Mouse (Mus musculus) skeletal muscle tissue, adult 2 months (tissue): ENCODE results near the gene Sla2.
"Not testable (repeated sequence)": the region's sequence is repeated elsewhere in the genome, so short reads cannot be mapped to it uniquely, and the experiment has no call there.

Source experiments
- DNase-seq: peaks from one replicate; pipeline ENCODE4 v3.0.0-alpha.2; 2012; ENCODE audit warnings: low read depth, low spot score

Gene Sla2

DNA sequence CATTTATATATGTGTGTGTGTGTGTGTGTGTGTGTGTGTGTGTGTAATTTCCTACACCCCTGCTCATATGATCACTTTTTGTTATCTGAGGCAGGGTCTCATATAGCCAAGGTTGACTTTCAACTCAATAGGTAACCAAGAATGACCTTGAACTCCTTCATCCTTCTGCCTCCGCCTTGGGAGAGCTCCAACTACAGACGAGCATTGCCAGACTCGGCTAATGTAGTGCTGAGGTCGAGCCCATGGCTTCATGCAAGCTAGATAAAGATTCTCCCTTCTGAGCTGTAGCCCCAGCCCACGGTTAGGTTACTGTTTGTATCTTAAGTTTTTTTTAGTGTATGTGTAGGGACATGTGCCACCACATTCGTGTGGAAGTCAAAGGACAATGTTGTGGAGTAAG lies 14.9 kb upstream of the Sla2 start:
- no peak for DNase-seq

DNA sequence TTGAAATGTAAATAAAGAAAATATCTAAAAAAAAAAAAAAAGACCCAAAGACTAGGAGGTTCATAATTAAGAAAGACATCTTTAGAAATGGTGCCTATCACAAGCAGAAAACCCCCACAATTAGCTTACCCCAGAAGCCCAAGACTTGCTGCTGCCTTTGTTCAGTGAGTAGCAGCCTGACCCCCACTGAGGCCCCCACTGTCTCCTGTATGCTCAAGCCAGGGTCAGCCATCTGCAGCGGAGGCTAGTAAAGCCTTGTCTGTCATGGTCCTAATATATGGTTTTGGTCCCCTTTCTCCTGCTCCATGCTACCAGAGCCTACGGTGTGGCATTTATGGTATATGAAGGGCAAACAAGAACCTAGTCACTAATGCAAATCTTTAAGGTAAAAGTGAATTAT lies 14.4 kb upstream of the Sla2 start:
- no peak for DNase-seq

DNA sequence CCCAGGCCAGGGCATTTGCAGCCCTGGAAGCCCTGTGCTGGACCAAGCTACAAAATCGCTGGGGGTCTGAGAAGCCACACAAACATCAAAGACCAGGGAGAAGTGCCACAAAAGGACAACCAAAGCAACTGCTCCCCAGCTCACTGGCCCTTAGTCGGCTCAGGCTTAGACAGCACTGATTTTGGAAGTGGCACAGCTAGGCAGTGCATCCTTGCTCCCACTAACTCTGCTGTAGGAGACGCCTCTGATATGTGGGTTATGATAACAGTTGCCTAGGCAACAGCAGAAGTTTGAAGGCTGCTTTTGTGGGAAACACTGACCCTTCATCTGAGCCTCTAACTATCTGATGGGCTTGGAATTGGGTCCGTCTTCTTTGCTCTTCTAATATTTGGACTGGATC lies 12.2 kb upstream of the Sla2 start:
- no peak for DNase-seq

DNA sequence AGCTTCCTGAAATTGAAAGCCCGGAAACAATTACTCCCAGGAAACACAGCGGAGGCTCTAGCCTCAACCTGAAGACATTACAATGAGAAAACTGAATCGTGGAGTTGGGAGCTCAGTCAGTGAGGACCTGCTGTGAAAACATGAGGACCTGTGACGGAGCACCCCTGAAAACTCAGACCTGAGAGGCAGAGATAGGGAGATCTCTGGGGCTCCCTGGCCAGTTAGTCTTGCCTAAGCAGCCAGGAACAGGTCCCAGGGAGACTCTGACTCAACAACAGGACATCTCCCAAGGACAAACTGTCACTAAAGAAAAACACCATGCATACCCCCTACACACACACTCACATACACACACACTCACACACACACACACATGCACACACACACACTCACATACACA lies 11.4 kb upstream of the Sla2 start:
- DNase-seq = no peak

DNA sequence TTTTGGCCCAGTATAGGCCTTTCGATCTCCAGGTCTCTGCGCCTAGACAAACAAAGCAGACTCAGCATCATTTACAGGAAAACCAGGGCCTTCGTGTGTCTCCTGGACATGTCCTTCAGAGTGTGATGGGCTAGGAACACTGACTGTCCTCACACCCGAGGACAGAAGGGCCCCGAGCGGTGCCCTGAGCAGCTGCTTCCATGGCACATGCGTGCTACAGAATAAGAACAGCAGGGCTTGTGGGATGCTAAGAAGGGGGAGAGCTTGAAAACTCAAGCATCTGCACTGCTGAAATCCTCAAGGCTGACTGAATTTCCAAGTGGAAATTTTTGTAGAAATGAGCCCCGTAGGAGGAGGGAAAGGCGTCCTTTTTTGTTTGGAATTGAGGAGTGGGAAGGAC lies 10.0 kb upstream of the Sla2 start:
- DNase-seq = no peak

DNA sequence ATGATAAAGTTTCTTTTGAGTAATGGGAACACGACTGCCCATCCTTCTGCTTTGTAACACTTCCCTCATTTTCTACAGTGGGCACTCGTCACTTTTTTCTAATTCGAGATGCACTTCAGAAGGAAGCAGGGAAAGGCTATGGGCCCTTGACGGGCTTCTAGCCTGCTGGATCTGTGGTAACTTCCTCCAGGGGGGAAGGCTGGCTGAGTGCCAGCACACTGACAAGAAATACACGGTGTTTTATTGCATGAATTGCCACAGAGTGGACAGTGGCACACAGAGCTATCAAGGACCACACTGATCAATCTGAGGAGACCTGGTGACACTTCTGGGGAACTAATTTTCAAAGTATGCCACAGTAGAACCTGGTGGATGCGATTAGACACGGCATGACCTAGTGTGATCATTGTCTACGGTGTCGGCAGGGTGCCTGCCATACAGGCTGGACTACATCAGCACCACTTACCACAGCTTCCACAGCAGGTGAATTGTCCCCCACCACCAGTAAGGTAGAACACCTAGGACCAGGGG lies 9.5 kb upstream of the Sla2 start:
- DNase-seq = no peak

DNA sequence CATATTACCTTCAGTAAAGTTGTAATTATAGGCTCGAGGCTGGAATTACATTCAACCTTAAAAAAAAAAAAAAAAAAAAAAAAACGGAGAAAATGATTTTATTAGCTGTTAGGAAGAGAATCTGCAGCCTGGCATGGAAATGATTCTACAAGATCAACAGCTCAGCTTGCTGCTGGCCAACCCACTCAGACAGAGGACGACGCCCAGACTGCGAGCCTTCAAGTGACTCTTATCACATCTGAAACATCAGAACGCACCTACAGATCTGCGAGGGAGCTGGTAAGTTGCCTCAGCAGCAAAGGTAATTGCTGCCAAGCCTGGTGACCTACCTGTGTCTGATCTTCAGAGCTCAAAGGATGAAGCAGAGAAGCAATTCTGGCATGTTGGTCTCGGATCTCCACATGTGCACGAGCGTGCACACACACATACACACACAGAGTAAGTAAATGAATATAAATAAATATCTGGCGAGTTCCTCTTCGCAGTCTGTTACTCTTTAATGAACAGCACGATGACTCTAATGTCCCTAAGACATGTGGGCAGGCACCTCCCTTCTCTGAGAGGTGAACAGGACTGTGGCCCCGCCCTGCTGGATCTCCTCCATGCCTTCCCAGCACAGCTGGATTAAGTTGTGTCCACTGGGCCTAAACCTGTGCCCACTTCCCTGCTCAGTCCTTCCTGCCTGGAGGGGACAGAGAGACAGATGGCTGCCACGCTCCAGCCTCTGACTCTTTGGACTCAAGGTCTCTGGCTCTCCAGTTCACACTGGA lies 7.7 kb upstream of the Sla2 start:
- no peak for DNase-seq

DNA sequence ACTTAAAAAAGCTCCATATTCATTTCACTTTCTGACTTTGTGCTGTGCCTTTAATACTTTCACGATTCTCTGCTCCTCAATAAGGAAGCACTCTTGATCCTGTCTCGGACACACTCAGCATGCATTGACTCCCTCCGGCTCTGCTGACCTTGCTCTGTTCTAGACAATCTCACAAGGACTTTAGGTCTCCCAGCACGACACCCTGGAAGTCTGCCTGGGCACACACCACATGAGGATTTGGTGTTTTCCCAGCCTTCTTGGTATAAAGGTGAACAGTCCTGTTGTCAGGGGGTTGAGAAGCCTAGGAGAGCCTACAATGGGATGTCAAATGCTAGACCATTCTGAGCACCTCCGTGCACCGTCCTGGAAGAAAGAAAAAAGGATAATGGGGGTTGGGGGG lies 5.8 kb upstream of the Sla2 start:
- no peak for DNase-seq

DNA sequence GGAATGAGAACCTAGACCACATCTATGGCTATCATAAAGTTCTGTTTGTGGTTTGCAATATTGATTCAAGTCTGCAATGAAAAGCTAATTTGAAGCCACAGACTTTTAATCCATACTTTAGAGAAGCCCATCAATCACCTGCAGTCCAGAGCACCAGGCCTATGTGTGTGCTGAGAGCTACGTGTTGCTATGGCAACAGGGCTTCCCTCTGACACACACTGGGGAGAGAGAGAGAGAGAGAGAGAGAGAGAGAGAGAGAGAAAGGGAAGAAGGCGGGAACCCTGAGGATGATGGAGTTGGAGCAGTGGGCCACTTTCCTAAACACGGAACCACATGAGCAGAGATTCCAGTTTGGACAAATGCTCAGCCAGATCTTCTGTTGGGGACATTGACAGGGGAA lies 5.2 kb upstream of the Sla2 start:
- no peak for DNase-seq

DNA sequence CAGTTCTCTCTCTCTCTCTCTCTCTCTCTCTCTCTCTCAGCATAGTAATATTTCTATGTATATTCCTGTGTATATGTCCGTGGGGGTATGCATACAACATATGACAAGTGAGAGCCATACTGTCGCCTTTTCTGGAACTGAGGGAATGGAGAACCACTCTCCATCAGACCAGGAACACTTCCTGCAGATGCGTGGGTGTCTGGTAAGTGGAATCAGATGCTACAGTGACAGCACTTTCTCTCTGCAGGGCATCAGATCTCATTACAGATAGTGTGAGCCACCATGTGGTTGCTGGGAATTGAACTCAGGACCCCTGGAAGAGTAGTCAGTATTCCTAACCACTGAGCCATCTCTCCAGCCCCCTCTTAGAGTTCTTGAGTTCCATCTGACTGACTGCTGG lies 1.5 kb upstream of the Sla2 start:
- no peak for DNase-seq

DNA sequence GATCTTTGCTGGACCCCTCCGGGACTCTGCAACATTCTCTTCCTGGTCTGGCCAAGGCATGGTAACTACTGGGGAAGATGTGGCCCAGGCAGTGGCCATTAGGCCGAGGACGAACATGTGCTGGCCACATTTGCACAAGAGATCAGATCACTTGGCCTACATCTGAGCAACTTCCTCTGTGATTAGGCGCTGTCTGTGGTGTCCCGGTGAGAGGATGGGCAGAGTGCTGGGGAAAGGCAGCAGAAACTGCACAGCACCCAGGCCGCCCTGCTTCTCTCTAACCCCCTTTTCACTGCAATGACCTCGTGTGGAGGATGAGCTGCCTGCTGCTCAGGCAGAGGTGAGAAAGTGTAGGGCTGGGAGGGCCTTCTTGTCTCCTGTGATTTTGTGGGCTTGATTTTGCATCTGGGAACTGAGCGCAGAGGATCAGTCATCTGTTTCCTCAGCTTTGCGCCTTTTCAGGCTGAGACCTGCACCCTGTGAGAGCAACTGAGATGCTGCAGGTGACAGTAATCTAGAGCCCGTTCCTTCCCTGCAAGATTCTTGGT lies 834 bp downstream of the Sla2 start:
- DNase-seq = no peak

DNA sequence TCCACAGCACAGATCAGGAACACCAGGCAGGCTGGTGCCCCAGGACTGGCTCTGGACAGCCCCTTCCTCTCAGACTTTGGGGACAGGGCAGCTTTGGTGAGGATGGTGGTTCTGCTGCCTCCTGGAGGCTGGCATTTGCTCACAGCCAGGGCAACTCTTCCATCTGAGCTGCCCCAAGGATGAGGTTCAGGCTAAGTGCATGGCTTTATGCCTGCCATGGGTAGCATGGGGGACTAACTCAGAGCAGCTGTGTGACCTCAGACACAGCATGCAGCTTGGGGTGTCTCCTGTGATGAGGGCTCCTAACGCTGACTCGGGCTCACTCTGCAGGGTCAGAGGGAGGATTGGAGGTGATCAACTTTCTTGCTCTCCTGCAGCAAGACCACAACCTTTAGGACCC lies 1.3 kb downstream of the Sla2 start:
- not testable (repeated sequence) for DNase-seq

DNA sequence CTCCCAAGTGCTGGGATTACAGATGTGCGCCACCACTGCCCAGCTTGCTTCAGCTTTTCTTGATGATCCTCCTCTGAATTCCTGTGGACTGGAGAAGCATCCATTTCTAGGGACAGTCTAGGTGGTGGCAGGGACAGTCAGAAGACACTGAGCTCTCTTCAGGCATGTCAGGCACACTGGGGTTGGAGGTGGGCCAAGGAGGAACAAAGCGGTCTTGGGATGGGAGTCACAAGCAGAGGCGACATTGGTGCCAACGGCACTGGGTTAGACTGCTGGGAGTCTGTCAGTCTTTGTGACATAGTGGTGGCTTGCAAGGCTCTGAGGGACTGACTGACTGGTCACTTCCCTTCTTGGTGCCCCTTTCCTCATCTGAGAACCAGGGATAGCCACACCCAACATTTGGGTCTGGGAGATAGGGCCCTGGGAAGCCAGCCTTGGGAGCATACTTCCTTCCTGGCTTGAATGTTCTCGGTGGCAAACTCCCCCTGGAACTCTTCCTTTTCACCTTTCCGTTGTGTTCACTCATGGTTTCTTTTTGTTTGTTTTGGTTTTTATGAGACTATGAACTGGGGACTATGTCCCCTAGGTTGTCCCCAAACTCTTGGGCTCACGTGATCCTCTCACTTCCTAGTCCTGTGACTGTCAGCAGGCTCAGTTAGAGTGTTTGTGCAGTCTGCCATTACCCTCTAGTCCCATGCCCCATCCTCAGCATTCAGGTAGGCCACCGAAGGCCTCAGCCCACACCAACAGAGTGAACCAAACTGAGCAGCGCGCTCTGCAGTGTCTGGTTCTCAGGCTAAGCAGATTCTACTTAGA lies 2.4 kb downstream of the Sla2 start:
- DNase-seq = no peak

DNA sequence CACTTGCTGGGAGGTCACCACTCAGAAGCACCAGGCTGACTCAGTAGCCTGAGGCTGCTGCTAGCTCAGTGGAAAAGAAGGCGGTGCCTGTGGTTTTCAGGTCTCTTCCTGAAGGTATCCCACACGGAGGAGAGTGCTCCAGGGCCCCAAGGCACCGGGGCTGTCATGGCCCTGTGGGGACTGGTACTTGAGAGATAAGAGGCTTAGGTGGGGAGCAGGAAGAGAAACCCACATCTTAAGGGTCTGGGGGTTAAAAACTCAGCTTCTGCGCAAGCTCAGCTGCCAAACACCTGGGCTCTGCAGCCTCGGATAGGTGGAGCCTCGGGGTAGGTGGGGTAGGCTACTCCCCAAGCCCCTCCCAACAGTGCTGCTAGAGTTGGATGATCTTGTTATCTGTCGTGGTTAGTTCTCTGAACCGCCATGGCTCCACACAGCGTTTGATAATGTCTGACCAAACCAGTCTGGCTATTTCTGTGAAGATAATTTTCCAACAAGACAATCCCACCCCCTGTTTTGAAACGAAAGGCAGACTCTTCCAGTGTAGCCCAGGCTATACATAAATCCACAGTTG lies 4.5 kb downstream of the Sla2 start:
- DNase-seq = no peak

DNA sequence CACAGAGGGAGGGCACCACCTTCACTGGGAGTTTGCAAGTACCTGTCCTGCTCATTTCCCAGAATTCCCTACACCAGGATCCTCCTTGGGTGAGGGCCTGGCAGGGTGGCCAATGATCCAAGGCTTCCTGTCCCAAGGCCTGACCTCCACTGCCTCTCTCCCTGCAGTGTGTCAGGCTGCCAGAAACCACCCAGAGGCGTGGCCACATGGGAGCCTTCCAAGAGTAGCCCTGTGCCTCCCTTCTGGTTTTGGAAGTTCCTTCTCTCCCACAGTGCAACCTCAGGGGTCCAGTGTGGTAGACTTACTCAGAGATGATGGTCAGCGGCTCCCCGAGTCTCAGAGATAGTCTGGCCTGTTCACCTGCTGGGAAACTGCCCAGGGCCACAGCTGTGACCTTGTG lies 7.5 kb downstream of the Sla2 start:
- no peak for DNase-seq

DNA sequence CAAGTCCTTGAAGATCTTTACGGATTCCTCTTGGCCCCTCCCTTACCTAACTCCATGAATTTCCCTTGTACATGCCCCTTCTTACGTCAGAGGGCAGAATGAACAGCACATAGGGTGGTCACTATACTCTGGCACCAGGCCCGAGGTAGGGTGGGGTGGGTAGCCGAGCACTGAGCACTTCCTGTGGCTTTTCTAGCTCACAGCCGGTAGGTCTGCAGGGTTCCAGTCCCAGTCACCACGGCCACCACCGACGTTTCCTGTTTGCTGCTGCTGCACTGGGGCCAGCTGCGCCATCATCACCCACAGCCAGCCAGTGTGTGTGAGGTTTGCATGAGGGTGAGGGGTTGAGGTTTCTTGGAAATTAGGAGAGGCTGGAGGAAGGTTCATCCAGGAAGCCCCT lies 9.3 kb downstream of the Sla2 start:
- no peak for DNase-seq

DNA sequence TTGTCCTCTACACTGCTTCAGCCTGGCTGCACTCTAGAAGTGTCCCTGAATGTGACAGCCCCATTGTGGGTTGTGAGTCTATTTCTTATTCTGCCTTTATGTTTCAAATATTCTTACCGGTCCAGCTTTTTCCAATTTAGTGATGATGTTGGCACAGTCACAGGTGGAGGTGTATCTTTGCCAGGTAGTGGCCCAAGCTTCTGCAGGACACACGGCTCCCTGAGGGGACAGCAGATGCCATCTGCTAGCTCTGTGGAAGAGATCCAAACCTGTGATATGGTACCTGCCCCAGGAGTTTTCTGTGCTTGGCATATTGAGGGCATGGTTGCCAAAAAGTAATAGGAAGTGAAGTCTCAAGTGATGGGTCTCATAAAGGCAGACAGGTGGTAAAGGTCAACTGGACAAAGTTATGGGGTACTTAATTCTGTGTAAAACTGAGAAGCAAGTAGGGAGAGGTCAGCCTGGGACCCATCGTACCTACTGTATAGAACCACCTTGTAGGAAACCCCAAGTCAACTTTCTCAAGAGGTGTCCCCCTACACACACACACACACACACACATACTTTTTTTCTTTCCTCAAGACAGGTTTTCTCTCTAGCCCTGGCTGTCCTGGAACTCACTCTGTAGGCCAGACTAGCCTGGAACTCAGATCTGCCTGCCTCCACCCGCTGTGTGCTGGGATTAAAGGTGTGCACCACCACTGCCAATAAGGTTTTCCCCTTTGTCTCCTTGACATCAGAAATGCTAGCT lies 12.1 kb downstream of the Sla2 start:
- DNase-seq = no peak

DNA sequence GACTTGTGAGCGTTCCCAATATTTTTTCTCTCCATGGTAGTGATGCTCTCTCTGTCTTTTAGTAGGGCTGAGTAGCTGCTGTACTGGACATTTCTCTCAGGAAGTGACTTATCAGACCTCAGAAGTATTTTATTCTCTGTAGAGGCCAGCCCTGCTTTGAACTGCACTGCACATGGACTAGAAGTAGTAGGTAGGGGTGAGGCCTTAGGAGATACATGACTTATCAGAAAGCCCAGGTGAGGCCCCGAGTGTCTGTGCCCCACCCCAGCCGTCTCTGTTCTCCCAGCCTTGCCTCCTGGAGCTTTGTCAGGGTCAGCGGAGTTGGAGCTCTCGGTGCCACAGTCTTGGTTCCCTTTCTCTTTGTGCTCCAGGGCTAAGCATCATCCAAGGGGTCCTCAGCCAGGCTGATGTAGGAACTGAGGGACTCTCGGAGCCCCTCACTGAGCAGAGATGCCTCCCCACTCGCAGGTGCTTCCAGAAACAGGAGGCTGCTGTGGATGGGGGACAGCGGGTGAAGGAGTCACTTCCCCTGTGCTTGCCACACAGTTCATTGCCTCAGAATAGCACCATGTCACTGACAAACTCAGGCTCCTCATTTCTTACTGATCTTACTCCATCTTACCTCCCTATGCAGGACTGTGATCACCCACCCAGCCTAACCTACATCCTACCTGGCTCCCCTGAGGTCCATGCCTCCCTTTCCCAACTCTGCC lies 12.8 kb downstream of the Sla2 start:
- DNase-seq = no peak

DNA sequence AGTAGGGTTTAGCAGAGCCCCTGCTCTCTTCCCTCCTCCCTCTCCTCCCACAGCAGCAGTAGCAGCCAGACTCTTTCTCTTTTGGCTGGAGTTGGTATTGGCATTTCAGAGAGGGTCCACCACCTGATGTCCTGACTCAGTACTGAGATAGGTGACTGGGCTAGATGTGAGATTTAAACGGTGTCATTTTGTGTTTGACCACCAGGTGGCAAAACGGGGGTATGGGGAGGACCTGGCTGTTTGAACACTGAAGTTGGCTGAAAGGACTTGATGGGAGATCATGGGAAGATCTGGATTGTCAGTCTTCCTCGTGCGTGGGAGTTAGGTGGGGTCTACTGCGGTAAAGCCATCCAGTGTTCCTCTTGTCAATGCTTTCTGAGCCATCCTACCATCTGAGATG lies 13.4 kb downstream of the Sla2 start:
- DNase-seq = no peak

DNA sequence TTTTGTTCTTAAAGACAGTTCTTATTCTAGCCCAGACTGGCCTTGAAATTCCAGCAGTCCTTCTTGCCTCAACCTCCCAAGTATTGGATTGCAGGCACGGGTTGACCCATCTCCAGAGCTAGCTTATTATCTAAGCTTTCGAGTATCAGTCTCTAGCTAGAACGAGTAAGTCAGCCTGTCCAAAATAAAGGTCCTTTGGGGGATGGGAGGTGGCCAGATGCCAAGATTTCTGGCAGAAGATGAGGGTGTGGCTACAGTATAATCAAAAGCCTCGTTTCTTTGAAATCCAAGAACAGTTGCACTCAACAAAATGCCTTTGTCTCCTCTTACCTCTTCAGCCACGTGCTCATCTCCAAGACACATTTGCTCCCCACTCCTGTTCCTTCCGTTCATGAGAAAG lies 16.5 kb downstream of the Sla2 start:
- no peak for DNase-seq

DNA sequence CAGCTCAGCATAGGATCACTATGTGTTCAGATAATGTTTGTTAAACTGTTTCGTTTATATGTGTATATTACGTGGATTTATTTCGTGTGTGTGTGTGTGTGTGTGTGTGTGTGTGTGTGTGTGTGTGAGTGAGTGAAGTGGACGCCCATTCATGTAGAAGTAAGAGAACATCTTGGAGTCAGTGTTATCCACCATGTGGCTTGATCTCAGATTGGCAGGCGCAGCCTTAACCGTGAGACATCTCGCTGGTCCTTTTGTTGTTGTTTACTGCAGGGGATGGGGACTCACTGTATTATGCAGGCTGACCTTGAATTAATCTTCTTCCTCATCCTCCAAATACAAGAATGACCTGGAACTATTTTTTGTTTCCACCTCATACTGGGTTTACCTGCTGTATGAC lies 17.4 kb downstream of the Sla2 start:
- no peak for DNase-seq
